7 mouse cellular contexts compared by ENCODE assay signal in the genomic region with DNA sequence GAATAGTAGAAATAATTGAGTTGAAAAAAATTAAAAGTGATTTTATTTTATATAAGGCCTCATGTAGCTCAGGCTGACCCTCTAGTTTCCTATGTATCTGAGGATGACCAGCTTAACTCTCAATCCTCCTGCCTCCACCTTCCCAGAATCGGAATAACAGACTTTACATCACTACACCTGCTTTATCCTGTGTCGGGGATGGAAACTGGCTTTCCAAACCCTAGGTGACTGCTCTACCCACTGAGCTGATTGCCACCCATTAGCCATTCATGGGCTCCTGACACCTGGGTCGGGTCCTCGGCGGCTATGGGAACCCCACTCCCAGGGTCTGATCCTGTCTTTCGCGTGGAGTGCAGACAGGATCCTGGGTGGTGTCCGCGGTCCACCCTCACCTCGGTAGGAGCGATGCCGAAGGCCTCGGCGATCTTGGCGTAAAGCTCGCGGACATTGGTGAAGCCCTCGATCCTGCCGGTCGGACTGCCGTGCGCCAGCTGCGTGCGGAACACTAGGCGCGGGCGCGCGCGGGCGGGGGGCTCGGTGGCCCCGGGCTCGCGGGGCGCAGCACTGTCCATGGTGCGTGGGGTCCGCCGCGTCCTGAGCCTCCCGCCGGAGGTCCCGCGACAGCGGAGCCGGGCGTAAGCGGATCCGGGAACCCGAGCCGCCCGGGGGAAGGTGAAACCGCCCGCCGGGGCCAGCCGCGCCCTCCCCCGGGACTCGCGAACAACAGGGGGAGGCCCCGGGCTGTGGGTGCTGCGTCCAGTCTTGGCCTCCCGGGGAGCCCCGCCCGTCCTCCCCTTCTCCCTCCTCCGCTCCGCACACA. TPM values are rescaled to one million over a fixed set of nuclear protein-coding genes. Genes with fewer than 3 reads are reported as not detected.
DNase-seq lines count a peak whose midpoint lies in the region; ATAC-seq and TF ChIP-seq lines count a peak whose summit lies in the region.

Gene Gipc3, minus strand, starts transcription at position 581 of the 820 bp plus-strand sequence.

- peak within 1 kb of the TSS; percentile 45 for H3K4me3 ChIP-seq in spleen, adult 2 months (ENCODE audit: extremely low read depth, insufficient read depth, insufficient read length)
- peak within 1 kb of the TSS; percentile 32 for H3K4me3 ChIP-seq in forebrain, embryonic 11.5 days (ENCODE audit: low read depth, low read length)
- peak within 1 kb of the TSS; percentile 51 for H3K4me3 ChIP-seq in intestine, embryonic 15.5 days (replicated peaks)
- peak within 1 kb of the TSS; percentile 40 for H3K4me3 ChIP-seq in neural tube, embryonic 12.5 days

- no peak for TF ChIP-seq CTCF in spleen, adult 2 months (IDR thresholded peaks at IDR 0.05; ENCODE audit: extremely low read depth, insufficient read depth, insufficient read length, insufficient replicate concordance)

- no peaks in the 10 kb centered on the region; the same call in 1 of the 2 replicates for H3K36me3 ChIP-seq in spleen, adult 2 months (ENCODE audit: control insufficient read depth, insufficient read depth, low read length)
- H3K36me3 ChIP-seq in forebrain, embryonic 11.5 days (ENCODE audit: control insufficient read depth, insufficient read depth, low read length) = no peaks in the 10 kb centered on the region; the same call in 1 of the 2 replicates
- H3K36me3 ChIP-seq in intestine, embryonic 15.5 days = 0 out of 2 replicates have a peak, but pooled peaks cover 9% of the 10 kb centered on the region
- H3K36me3 ChIP-seq in neural tube, embryonic 12.5 days = peaks cover 15% of the 10 kb centered on the region; the same call in 1 of the 2 replicates

- 5% methylated on average over 61 of the region's 67 CpGs for WGBS in spleen, adult 2 months
- 7% methylated on average over 40 of the region's 67 CpGs for WGBS in forebrain, embryonic 11.5 days
- WGBS in intestine, embryonic 15.5 days = 5% methylated on average over 64 of the region's 67 CpGs
- WGBS in neural tube, embryonic 12.5 days = 4% methylated on average over 60 of the region's 67 CpGs

- H3K9me3 ChIP-seq in forebrain, embryonic 11.5 days (ENCODE audit: control insufficient read depth, low read length) = no peaks in the 10 kb centered on the region
- no peaks in the 10 kb centered on the region for H3K9me3 ChIP-seq in intestine, embryonic 15.5 days
- H3K9me3 ChIP-seq in neural tube, embryonic 12.5 days = no peaks in the 10 kb centered on the region

- peaks cover 23% of the 10 kb centered on the region for H3K4me1 ChIP-seq in spleen, adult 2 months (ENCODE audit: control insufficient read depth, insufficient read depth, insufficient read length)
- peaks cover 15% of the 10 kb centered on the region for H3K4me1 ChIP-seq in forebrain, embryonic 11.5 days (replicated peaks; ENCODE audit: control insufficient read depth, insufficient read depth, low read length)
- H3K4me1 ChIP-seq in intestine, embryonic 15.5 days (replicated peaks) = peaks cover 31% of the 10 kb centered on the region
- peaks cover 21% of the 10 kb centered on the region for H3K4me1 ChIP-seq in neural tube, embryonic 12.5 days

- peak in 1 of 2 experiments; percentile 48 for DNase-seq in spleen, adult 2 months (ENCODE audit: low read depth in 1 of 2, low spot score in 2 of 2)
- DNase-seq in spleen, postnatal 14 days (ENCODE audit: low spot score in 2 of 2) = no peak
- no peak for DNase-seq in forebrain, embryonic 11.5 days (ENCODE audit: low spot score)
- DNase-seq in retina, embryonic 14.5 days (ENCODE audit: low spot score) = no peak
- DNase-seq in cerebellum, adult 8-10 months = no peak

- no peak within 1 kb of the TSS for H3K27ac ChIP-seq in spleen, adult 2 months (ENCODE audit: insufficient read depth, low read length)
- H3K27ac ChIP-seq in forebrain, embryonic 11.5 days (ENCODE audit: low read depth, low read length) = no peak within 1 kb of the TSS
- no peak within 1 kb of the TSS for H3K27ac ChIP-seq in intestine, embryonic 15.5 days
- H3K27ac ChIP-seq in neural tube, embryonic 12.5 days = no peak within 1 kb of the TSS

- TF ChIP-seq POLR2A in spleen, adult 2 months (IDR thresholded peaks at IDR 0.05; ENCODE audit: low read depth, low read length) = no peak

- peaks cover 4% of the 10 kb centered on the region for H3K27me3 ChIP-seq in spleen, adult 2 months (ENCODE audit: control insufficient read depth, insufficient read depth, low read length)
- H3K27me3 ChIP-seq in forebrain, embryonic 11.5 days (ENCODE audit: control insufficient read depth, insufficient read depth, low read length) = peaks cover 37% of the 10 kb centered on the region
- H3K27me3 ChIP-seq in intestine, embryonic 15.5 days (replicated peaks) = peaks cover 13% of the 10 kb centered on the region
- peaks cover 76% of the 10 kb centered on the region for H3K27me3 ChIP-seq in neural tube, embryonic 12.5 days (replicated peaks)

- H3K4me2 ChIP-seq in forebrain, embryonic 11.5 days (ENCODE audit: low read depth, low read length, severe bottlenecking) = peak within 1 kb of the TSS; percentile 59
- H3K4me2 ChIP-seq in intestine, embryonic 15.5 days (replicated peaks) = peak within 1 kb of the TSS; percentile 93
- H3K4me2 ChIP-seq in neural tube, embryonic 12.5 days (replicated peaks) = peak within 1 kb of the TSS; percentile 75

- H3K9ac ChIP-seq in forebrain, embryonic 11.5 days (ENCODE audit: low read length) = peak within 1 kb of the TSS; percentile 41
- H3K9ac ChIP-seq in intestine, embryonic 15.5 days = peak within 1 kb of the TSS; percentile 53
- peak within 1 kb of the TSS; percentile 55 for H3K9ac ChIP-seq in neural tube, embryonic 12.5 days

- ATAC-seq in forebrain, embryonic 11.5 days (replicated peaks; ENCODE audit: low FRiP score) = no peak
- ATAC-seq in intestine, embryonic 15.5 days = 0 out of 2 replicates have a peak, but pooled peaks have one; percentile 4
- no peak for ATAC-seq in neural tube, embryonic 12.5 days (ENCODE audit: low FRiP score, low read depth)

RNA-seq across cellular contexts. Expression of gene Gipc3, which starts in this region (rescaled TPM):
- polyA plus RNA-seq in spleen, adult 2 months (2012; rRNA removed) = 1.3 and 1.7 TPM in 2 replicates
- polyA plus RNA-seq in forebrain, embryonic 11.5 days (2014; fragmentation: Nextera tagmentation; extraction: Ambion mirVana) = 0.07 TPM in 1 of 2 replicates, not detected in the other
- polyA plus RNA-seq in intestine, embryonic 15.5 days (2015; fragmentation: Nextera tagmentation; extraction: Ambion mirVana) = 0.06 TPM in 1 of 2 replicates, not detected in the other
- polyA plus RNA-seq in neural tube, embryonic 12.5 days (2016; fragmentation: Nextera tagmentation; extraction: Ambion mirVana) = not detected in 2 replicates

Comparison
In these comparisons a context has a peak if more than half of its experiments do, and no peak if none do; other contexts are left out.
1. Peak in ATAC-seq, H3K4me3 ChIP-seq, H3K9ac ChIP-seq and H3K4me2 ChIP-seq in intestine, embryonic 15.5 days; RNA of the gene not detected or under 1 TPM.